Mouse (Mus musculus) midbrain, embryonic 12.5 days (tissue): ENCODE results near the gene Cep85l. TPM values are rescaled to one million over a fixed set of nuclear protein-coding genes. Genes with fewer than 3 reads are reported as not detected.

Experiments
- ATAC-seq: fragments of 200-750 bp; cut with Nextera tagmentation; 2 replicates; pipeline ENCODE4 v1.8.0; 2017; ENCODE audit warnings: low read depth, moderate TSS enrichment, moderate library complexity; ENCODE audit not compliant: low FRiP score
- H3K27ac ChIP-seq: fragments of 300-500 bp; sonication (generic); replicated peaks from 2 replicates; pipeline ENCODE4 v1.5.1; 2016; ENCODE audit warnings: mild to moderate bottlenecking
- H3K27me3 ChIP-seq: fragments of 300-500 bp; sonication (generic); 2 replicates; pipeline ENCODE4 v1.6.1; 2016; ENCODE audit warnings: mild to moderate bottlenecking
- H3K36me3 ChIP-seq: fragments of 300-500 bp; sonication (generic); 2 replicates; pipeline ENCODE4 v1.6.1; 2016
- H3K4me1 ChIP-seq: fragments of 300-500 bp; sonication (generic); 2 replicates; pipeline ENCODE4 v1.6.1; 2016
- H3K4me2 ChIP-seq: fragments of 300-500 bp; sonication (generic); replicated peaks from 2 replicates; pipeline ENCODE4 v1.6.1; 2016; ENCODE audit warnings: mild to moderate bottlenecking, moderate library complexity
- H3K4me3 ChIP-seq: fragments of 300-500 bp; sonication (generic); 2 replicates; pipeline ENCODE4 v1.5.1; 2016; ENCODE audit warnings: mild to moderate bottlenecking
- H3K9ac ChIP-seq: fragments of 300-500 bp; sonication (generic); replicated peaks from 2 replicates; pipeline ENCODE4 v1.6.1; 2016; ENCODE audit warnings: mild to moderate bottlenecking, moderate library complexity
- H3K9me3 ChIP-seq: fragments of 300-500 bp; sonication (generic); 2 replicates; pipeline ENCODE4 v1.6.1; 2016; ENCODE audit warnings: mild to moderate bottlenecking
- WGBS: fragments of 180-500 bp; shearing (Covaris S2); methylation state at CpG from one replicate; pipeline ENCODE4 v1.1.7; 2016; 5-methylcytosine and 5-hydroxymethylcytosine counted together
- polyA plus RNA-seq: library from polyadenylated mRNA; unstranded; fragments of >200 nt; fragmentation: Nextera tagmentation; extraction: Ambion mirVana; gene quantifications from 2 replicates; pipeline ENCODE4 v1.2.1, GENCODE M21; 2016

Gene Cep85l
- polyA plus RNA-seq, 1 experiment from 2014 or later: 7.2 TPM

- Histone ChIP-seq H3K27me3 (no peaks in the 10 kb centered on the region), H3K9ac (no peak overlapping the region), H3K4me3 (no peak overlapping the region), H3K36me3 (no peaks in the 10 kb centered on the region), H3K27ac (no peak overlapping the region), H3K9me3 (no peaks in the 10 kb centered on the region), H3K4me2 (no peak overlapping the region), H3K4me1 (no peaks in the 10 kb centered on the region)
- no peak for ATAC-seq
- WGBS: 78% methylated on average over 6 of the region's 6 CpGs
Measured at GRCm38 (mm10) chr10:53388227-53388920, 8.6 kb upstream of the Cep85l start.

GRCm38 (mm10) chr10:53385438-53385837 lies 5.7 kb upstream of the Cep85l start:
- WGBS: 78% methylated on average over 5 of the region's 5 CpGs
- no peaks in the 10 kb centered on the region for H3K4me1 ChIP-seq
- no peak overlapping the region for H3K4me2 ChIP-seq

GRCm38 (mm10) chr10:53384896-53385295 lies 5.1 kb upstream of the Cep85l start:
- H3K9ac ChIP-seq: no peak overlapping the region
- no peaks in the 10 kb centered on the region for H3K9me3 ChIP-seq
- no peak overlapping the region for H3K27ac ChIP-seq
- no peak overlapping the region for H3K4me2 ChIP-seq
- H3K36me3 ChIP-seq: no peaks in the 10 kb centered on the region
- no peaks in the 10 kb centered on the region for H3K27me3 ChIP-seq
- H3K4me1 ChIP-seq: 0 out of 2 replicates have a peak, but pooled peaks cover 4% of the 10 kb centered on the region
- 79% methylated on average over 1 of the region's 1 CpGs for WGBS
- no peak for ATAC-seq
- no peak overlapping the region for H3K4me3 ChIP-seq

More at GRCm38 (mm10) chr10:53385438-53385837, 5.7 kb upstream of the Cep85l start:
- no peak overlapping the region for H3K27ac ChIP-seq
- H3K9ac ChIP-seq: no peak overlapping the region
- no peak for ATAC-seq
- no peaks in the 10 kb centered on the region for H3K9me3 ChIP-seq
- no peaks in the 10 kb centered on the region for H3K27me3 ChIP-seq
- no peak overlapping the region for H3K4me3 ChIP-seq
- H3K36me3 ChIP-seq: no peaks in the 10 kb centered on the region

- no peak overlapping the region for H3K4me3 ChIP-seq
- H3K9me3 ChIP-seq: no peaks in the 10 kb centered on the region
- H3K4me2 ChIP-seq: no peak overlapping the region
- H3K9ac ChIP-seq: no peak overlapping the region
- 77% methylated on average over 7 of the region's 7 CpGs for WGBS
- ATAC-seq: no peak
- no peaks in the 10 kb centered on the region for H3K27me3 ChIP-seq
- H3K27ac ChIP-seq: no peak overlapping the region
- H3K36me3 ChIP-seq: no peaks in the 10 kb centered on the region
- peaks cover 14% of the 10 kb centered on the region; the same call in 1 of the 2 replicates for H3K4me1 ChIP-seq
Measured at GRCm38 (mm10) chr10:53382696-53383365, 3.1 kb upstream of the Cep85l start.

- Histone ChIP-seq H3K9me3 (no peaks in the 10 kb centered on the region), H3K27ac (peak overlapping the region; percentile 97), H3K27me3 (no peaks in the 10 kb centered on the region), H3K36me3 (no peaks in the 10 kb centered on the region), H3K4me2 (peak overlapping the region; percentile 69), H3K4me3 (peak overlapping the region; percentile 91), H3K9ac (peak overlapping the region; percentile 96), H3K4me1 (peaks cover 20% of the 10 kb centered on the region; the same call in 1 of the 2 replicates)
- WGBS: under 1% methylated on average over 56 of the region's 59 CpGs
- ATAC-seq: peak; percentile 87
Measured at GRCm38 (mm10) chr10:53378981-53379708, 602 bp downstream of the Cep85l start.

- H3K36me3 ChIP-seq: no peaks in the 10 kb centered on the region
- H3K9me3 ChIP-seq: no peaks in the 10 kb centered on the region
- H3K9ac ChIP-seq: no peak overlapping the region
- H3K27ac ChIP-seq: no peak overlapping the region
- WGBS: 85% methylated on average over 6 of the region's 6 CpGs
- H3K4me3 ChIP-seq: peak overlapping the region; percentile 91
- ATAC-seq: no peak
- no peaks in the 10 kb centered on the region for H3K27me3 ChIP-seq
- H3K4me1 ChIP-seq: peaks cover 20% of the 10 kb centered on the region; the same call in 1 of the 2 replicates
- peak overlapping the region; percentile 69 for H3K4me2 ChIP-seq
Measured at GRCm38 (mm10) chr10:53378296-53378695, 1.5 kb downstream of the Cep85l start.

GRCm38 (mm10) chr10:53377096-53377495 lies 2.7 kb downstream of the Cep85l start:
- Histone ChIP-seq H3K4me1 (peaks cover 20% of the 10 kb centered on the region; the same call in 1 of the 2 replicates), H3K9ac (no peak overlapping the region), H3K9me3 (peaks cover 4% of the 10 kb centered on the region; the same call in 1 of the 2 replicates), H3K36me3 (no peaks in the 10 kb centered on the region), H3K4me3 (no peak overlapping the region), H3K27me3 (no peaks in the 10 kb centered on the region), H3K4me2 (no peak overlapping the region), H3K27ac (no peak overlapping the region)
- ATAC-seq: no peak

GRCm38 (mm10) chr10:53373885-53374578 lies 5.7 kb downstream of the Cep85l start:
- Histone ChIP-seq H3K27ac (no peak overlapping the region), H3K9me3 (peaks cover 6% of the 10 kb centered on the region; the same call in 1 of the 2 replicates), H3K36me3 (peaks cover 7% of the 10 kb centered on the region; the same call in 1 of the 2 replicates), H3K9ac (no peak overlapping the region), H3K4me3 (no peak overlapping the region), H3K27me3 (no peaks in the 10 kb centered on the region), H3K4me2 (no peak overlapping the region), H3K4me1 (peaks cover 16% of the 10 kb centered on the region; the same call in 1 of the 2 replicates)
- no peak for ATAC-seq
- 89% methylated on average over 6 of the region's 6 CpGs for whole genome bisulfite sequencing

GRCm38 (mm10) chr10:53367265-53367664 lies 12.5 kb downstream of the Cep85l start:
- no peak overlapping the region for H3K4me2 ChIP-seq
- ATAC-seq: no peak
- H3K4me1 ChIP-seq: 0 out of 2 replicates have a peak, but pooled peaks cover 4% of the 10 kb centered on the region
- no peaks in the 10 kb centered on the region for H3K27me3 ChIP-seq
- no peak overlapping the region for H3K4me3 ChIP-seq
- no peak overlapping the region for H3K27ac ChIP-seq
- H3K9me3 ChIP-seq: peaks cover 3% of the 10 kb centered on the region; the same call in 1 of the 2 replicates
- H3K36me3 ChIP-seq: peaks cover 14% of the 10 kb centered on the region; the same call in 1 of the 2 replicates
- H3K9ac ChIP-seq: no peak overlapping the region
- WGBS: 94% methylated on average over 2 of the region's 2 CpGs

- Histone ChIP-seq H3K4me3 (no peak overlapping the region), H3K27ac (no peak overlapping the region), H3K9me3 (no peaks in the 10 kb centered on the region), H3K4me1 (0 out of 2 replicates have a peak, but pooled peaks cover 4% of the 10 kb centered on the region), H3K4me2 (no peak overlapping the region), H3K27me3 (no peaks in the 10 kb centered on the region), H3K9ac (no peak overlapping the region), H3K36me3 (peaks cover 8% of the 10 kb centered on the region; the same call in 1 of the 2 replicates)
- no peak for ATAC-seq
Measured at GRCm38 (mm10) chr10:53364311-53364710, 15.4 kb downstream of the Cep85l start.

- H3K4me3 ChIP-seq: no peak overlapping the region
- H3K9me3 ChIP-seq: no peaks in the 10 kb centered on the region
- 93% methylated on average over 3 of the region's 3 CpGs for WGBS
- H3K4me2 ChIP-seq: no peak overlapping the region
- H3K36me3 ChIP-seq: peaks cover 12% of the 10 kb centered on the region
- H3K27ac ChIP-seq: no peak overlapping the region
- H3K4me1 ChIP-seq: no peaks in the 10 kb centered on the region
- no peak for ATAC-seq
- H3K27me3 ChIP-seq: no peaks in the 10 kb centered on the region
- H3K9ac ChIP-seq: no peak overlapping the region
Measured at GRCm38 (mm10) chr10:53359016-53359415, 20.7 kb downstream of the Cep85l start.
